Mouse (Mus musculus) embryonic facial prominence, embryonic 15.5 days (tissue): Measurements from ENCODE around the gene Slc15a4. TPM values are rescaled to one million over a fixed set of nuclear protein-coding genes. Genes with fewer than 3 reads are reported as not detected.

ENCODE experiments used
- ATAC-seq: fragments of 200-750 bp; cut with Nextera tagmentation; 2 replicates; pipeline ENCODE4 v1.8.0; 2017; ENCODE audit warnings: low read depth, moderate TSS enrichment; ENCODE audit not compliant: insufficient number of reproducible peaks, low FRiP score, low TSS enrichment
- H3K27ac ChIP-seq: fragments of 300-500 bp; sonication (generic); replicated peaks from 2 replicates; pipeline ENCODE4 v1.5.1; 2015; ENCODE audit warnings: mild to moderate bottlenecking, inconsistent platforms
- H3K27me3 ChIP-seq: fragments of 300-500 bp; sonication (generic); 2 replicates; pipeline ENCODE4 v1.6.1; 2015; ENCODE audit warnings: inconsistent platforms
- H3K36me3 ChIP-seq: fragments of 300-500 bp; sonication (generic); 2 replicates; pipeline ENCODE4 v1.6.1; 2015; ENCODE audit warnings: mild to moderate bottlenecking, inconsistent platforms
- H3K4me1 ChIP-seq: fragments of 300-500 bp; sonication (generic); 2 replicates; pipeline ENCODE4 v1.6.1; 2015; ENCODE audit warnings: inconsistent platforms
- H3K4me2 ChIP-seq: fragments of 300-500 bp; sonication (generic); replicated peaks from 2 replicates; pipeline ENCODE4 v1.6.1; 2015; ENCODE audit warnings: mild to moderate bottlenecking, inconsistent platforms
- H3K4me3 ChIP-seq: fragments of 300-500 bp; sonication (generic); replicated peaks from 2 replicates; pipeline ENCODE4 v1.5.1; 2015; ENCODE audit warnings: mild to moderate bottlenecking, inconsistent platforms
- H3K9ac ChIP-seq: fragments of 300-500 bp; sonication (generic); 2 replicates; pipeline ENCODE4 v1.6.1; 2015; ENCODE audit warnings: inconsistent platforms
- H3K9me3 ChIP-seq: fragments of 300-500 bp; sonication (generic); replicated peaks from 2 replicates; pipeline ENCODE4 v1.6.1; 2016; ENCODE audit warnings: inconsistent platforms
- WGBS: fragments of 180-500 bp; shearing (Covaris S2); methylation state at CpG from one replicate; pipeline ENCODE4 v1.1.7; 2015; 5-methylcytosine and 5-hydroxymethylcytosine counted together
- polyA plus RNA-seq: library from polyadenylated mRNA; unstranded; fragments of >200 nt; fragmentation: Nextera tagmentation; extraction: Ambion mirVana; gene quantifications from 2 replicates; pipeline ENCODE4 v1.2.1, GENCODE M21; 2015

Gene Slc15a4
- polyA plus RNA-seq, result 22.5 and 27.9 TPM in 2 replicates

GRCm38 (mm10) chr5:127632167-127633145, at the start of gene Slc15a4, which contains the start of gene Glt1d1:
Gene Slc15a4, minus strand, starts transcription at chr5:127632897.
Gene Glt1d1, plus strand, starts transcription at chr5:127632262.
- H3K9ac ChIP-seq, result peak within 1 kb of the TSS; percentile 26
- H3K4me2 ChIP-seq, result peak within 1 kb of the TSS; percentile 96
- peak within 1 kb of the TSS; percentile 50 for H3K4me3 ChIP-seq
- under 1% methylated on average over 61 of the region's 62 CpGs for WGBS
- H3K36me3 ChIP-seq, result no peaks in the 10 kb centered on the region
- H3K4me1 ChIP-seq, result peaks cover 11% of the 10 kb centered on the region
- ATAC-seq, result no peak; the same call in 1 of the 2 replicates
- no peak within 1 kb of the TSS for H3K27ac ChIP-seq
- H3K9me3 ChIP-seq, result no peaks in the 10 kb centered on the region
- H3K27me3 ChIP-seq, result peaks cover 15% of the 10 kb centered on the region

- 94% methylated on average over 5 of the region's 5 CpGs for WGBS
- Histone ChIP-seq H3K9me3 (no peaks in the 10 kb centered on the region), H3K4me1 (no peaks in the 10 kb centered on the region), H3K4me2 (no peak overlapping the region), H3K27me3 (no peaks in the 10 kb centered on the region), H3K4me3 (no peak overlapping the region), H3K27ac (no peak overlapping the region), H3K36me3 (no peaks in the 10 kb centered on the region), H3K9ac (no peak overlapping the region)
- ATAC-seq, result no peak
These were observed 45.8 kb upstream of the Slc15a4 start for GRCm38 (mm10) chr5:127678501-127678900.

- no peak for ATAC-seq
- Histone ChIP-seq H3K9ac (no peak overlapping the region), H3K27me3 (no peaks in the 10 kb centered on the region), H3K4me3 (no peak overlapping the region), H3K9me3 (no peaks in the 10 kb centered on the region), H3K36me3 (no peaks in the 10 kb centered on the region), H3K27ac (no peak overlapping the region), H3K4me1 (no peaks in the 10 kb centered on the region), H3K4me2 (no peak overlapping the region)
- WGBS, result 94% methylated on average over 2 of the region's 2 CpGs
These were observed 44.9 kb upstream of the Slc15a4 start for GRCm38 (mm10) chr5:127677561-127677960.

GRCm38 (mm10) chr5:127673913-127674312, 41.2 kb upstream of the Slc15a4 start:
- no peak overlapping the region for H3K4me3 ChIP-seq
- H3K27ac ChIP-seq, result no peak overlapping the region
- WGBS, result 91% methylated on average over 8 of the region's 8 CpGs
- ATAC-seq, result no peak
- H3K4me1 ChIP-seq, result no peaks in the 10 kb centered on the region
- H3K9me3 ChIP-seq, result no peaks in the 10 kb centered on the region
- no peak overlapping the region for H3K9ac ChIP-seq
- H3K4me2 ChIP-seq, result no peak overlapping the region
- no peaks in the 10 kb centered on the region for H3K27me3 ChIP-seq
- H3K36me3 ChIP-seq, result no peaks in the 10 kb centered on the region

GRCm38 (mm10) chr5:127660979-127661378, 28.3 kb upstream of the Slc15a4 start:
- Histone ChIP-seq H3K4me3 (no peak overlapping the region), H3K4me2 (no peak overlapping the region), H3K36me3 (no peaks in the 10 kb centered on the region), H3K4me1 (no peaks in the 10 kb centered on the region), H3K9me3 (no peaks in the 10 kb centered on the region), H3K27me3 (no peaks in the 10 kb centered on the region), H3K9ac (no peak overlapping the region), H3K27ac (no peak overlapping the region)
- 85% methylated on average over 5 of the region's 5 CpGs for WGBS
- ATAC-seq, result no peak

GRCm38 (mm10) chr5:127660267-127660666, 27.6 kb upstream of the Slc15a4 start:
- Histone ChIP-seq H3K9ac (no peak overlapping the region), H3K27ac (no peak overlapping the region), H3K27me3 (no peaks in the 10 kb centered on the region), H3K36me3 (no peaks in the 10 kb centered on the region), H3K9me3 (no peaks in the 10 kb centered on the region), H3K4me3 (no peak overlapping the region), H3K4me2 (no peak overlapping the region), H3K4me1 (no peaks in the 10 kb centered on the region)
- ATAC-seq, result no peak
- 68% methylated on average over 5 of the region's 5 CpGs for WGBS

- H3K9ac ChIP-seq, result no peak overlapping the region
- H3K27ac ChIP-seq, result no peak overlapping the region
- H3K9me3 ChIP-seq, result no peaks in the 10 kb centered on the region
- ATAC-seq, result no peak
- H3K36me3 ChIP-seq, result no peaks in the 10 kb centered on the region
- no peak overlapping the region for H3K4me3 ChIP-seq
- 92% methylated on average over 3 of the region's 3 CpGs for WGBS
- no peaks in the 10 kb centered on the region for H3K4me1 ChIP-seq
- no peak overlapping the region for H3K4me2 ChIP-seq
- no peaks in the 10 kb centered on the region for H3K27me3 ChIP-seq
These were observed 26.6 kb upstream of the Slc15a4 start for GRCm38 (mm10) chr5:127659312-127659711.

- Histone ChIP-seq H3K27me3 (no peaks in the 10 kb centered on the region), H3K4me3 (no peak overlapping the region), H3K9ac (no peak overlapping the region), H3K4me2 (no peak overlapping the region), H3K4me1 (no peaks in the 10 kb centered on the region), H3K9me3 (no peaks in the 10 kb centered on the region), H3K36me3 (no peaks in the 10 kb centered on the region), H3K27ac (no peak overlapping the region)
- no peak for ATAC-seq
- WGBS, result 86% methylated on average over 2 of the region's 2 CpGs
These were observed 25.6 kb upstream of the Slc15a4 start for GRCm38 (mm10) chr5:127658257-127658656.

GRCm38 (mm10) chr5:127649077-127649476, 16.4 kb upstream of the Slc15a4 start:
- no peaks in the 10 kb centered on the region for H3K36me3 ChIP-seq
- no peak overlapping the region for H3K4me2 ChIP-seq
- no peak for ATAC-seq
- no peak overlapping the region for H3K4me3 ChIP-seq
- no peaks in the 10 kb centered on the region for H3K4me1 ChIP-seq
- H3K27ac ChIP-seq, result no peak overlapping the region
- no peak overlapping the region for H3K9ac ChIP-seq
- no peaks in the 10 kb centered on the region for H3K9me3 ChIP-seq
- no peaks in the 10 kb centered on the region for H3K27me3 ChIP-seq

GRCm38 (mm10) chr5:127648046-127648445, 15.3 kb upstream of the Slc15a4 start:
- H3K4me3 ChIP-seq, result no peak overlapping the region
- H3K9ac ChIP-seq, result no peak overlapping the region
- no peak for ATAC-seq
- H3K4me1 ChIP-seq, result no peaks in the 10 kb centered on the region
- no peak overlapping the region for H3K4me2 ChIP-seq
- no peak overlapping the region for H3K27ac ChIP-seq
- 69% methylated on average over 6 of the region's 6 CpGs for WGBS
- no peaks in the 10 kb centered on the region for H3K9me3 ChIP-seq
- no peaks in the 10 kb centered on the region for H3K27me3 ChIP-seq
- H3K36me3 ChIP-seq, result no peaks in the 10 kb centered on the region

- H3K9ac ChIP-seq, result no peak overlapping the region
- H3K4me1 ChIP-seq, result no peaks in the 10 kb centered on the region
- H3K27ac ChIP-seq, result no peak overlapping the region
- no peak for ATAC-seq
- no peaks in the 10 kb centered on the region for H3K9me3 ChIP-seq
- no peak overlapping the region for H3K4me3 ChIP-seq
- no peaks in the 10 kb centered on the region for H3K36me3 ChIP-seq
- H3K27me3 ChIP-seq, result no peaks in the 10 kb centered on the region
- H3K4me2 ChIP-seq, result no peak overlapping the region
- 85% methylated on average over 15 of the region's 15 CpGs for WGBS
These were observed 8.7 kb upstream of the Slc15a4 start for GRCm38 (mm10) chr5:127641185-127641958.
